Mouse (Mus musculus): ENCODE data around the gene Klhl29. TPM values are rescaled to one million over a fixed set of nuclear protein-coding genes. Genes with fewer than 3 reads are reported as not detected.

Gene Klhl29
- polyA plus RNA-seq, 1 experiment from 2014 or later, result 0.50 TPM

DNA sequence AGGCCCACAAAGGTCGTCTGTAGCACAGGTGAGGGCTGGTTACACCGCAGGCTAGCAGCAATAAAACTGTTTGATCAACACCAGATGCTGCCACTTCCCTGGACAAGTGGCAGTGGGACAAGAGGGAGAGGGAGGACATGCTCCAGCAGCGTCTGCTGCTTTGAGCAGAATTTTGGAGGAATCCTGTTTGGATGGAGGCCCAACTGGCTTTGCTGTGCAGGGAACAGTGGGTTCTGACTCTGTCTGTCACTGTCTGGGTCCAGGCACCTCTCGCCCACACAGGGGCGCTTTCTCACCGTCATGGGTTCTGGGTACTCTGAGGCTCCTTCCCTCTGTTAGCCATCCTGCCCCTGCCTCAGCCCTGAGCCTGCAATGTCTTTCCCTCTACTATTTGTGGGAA, 209.3 kb downstream of the Klhl29 start:
- Histone ChIP-seq H3K4me2 (ENCODE audit: low read length) (no peak overlapping the region), H3K27me3 (ENCODE audit: control insufficient read depth, insufficient read depth, low read length) (no peaks in the 10 kb centered on the region), H3K27ac (replicated peaks in 1 of 2; ENCODE audit: control insufficient read depth in 1 of 2, insufficient read depth in 1 of 2, low read depth in 2 of 2, low read length in 2 of 2) (no peak overlapping the region), H3K4me1 (ENCODE audit: control insufficient read depth in 2 of 2, insufficient read depth in 2 of 2, low read length in 2 of 2) (peaks cover 7 to 12% of the 10 kb centered on the region in 2 experiments; a peak in 3 of 4 replicates), H3K4me3 (ENCODE audit: control insufficient read depth in 1 of 2, insufficient read depth in 1 of 2, low read depth in 1 of 2, low read length in 2 of 2) (no peak overlapping the region), H3K9me3 (ENCODE audit: control insufficient read depth, low read length) (no peaks in the 10 kb centered on the region), H3K36me3 (ENCODE audit: control insufficient read depth, insufficient read depth, low read length) (no peaks in the 10 kb centered on the region), H3K9ac (ENCODE audit: low read length) (peak overlapping the region; percentile 0; the same call in 1 of the 2 replicates)
- no peak for ATAC-seq (ENCODE audit: insufficient number of reproducible peaks, insufficient read depth, low FRiP score, low read depth)
- 52% methylated on average over 6 of the region's 6 CpGs for WGBS

GRCm38 (mm10) chr12:5165411-5165810, 210.1 kb downstream of the Klhl29 start:
- H3K9me3 ChIP-seq (ENCODE audit: control insufficient read depth, low read length), result no peaks in the 10 kb centered on the region
- ATAC-seq (ENCODE audit: insufficient number of reproducible peaks, insufficient read depth, low FRiP score, low read depth), result no peak
- H3K27ac ChIP-seq (replicated peaks in 1 of 2; ENCODE audit: control insufficient read depth in 1 of 2, insufficient read depth in 1 of 2, low read depth in 2 of 2, low read length in 2 of 2), result no peak overlapping the region
- H3K4me2 ChIP-seq (ENCODE audit: low read length), result no peak overlapping the region
- no peak overlapping the region for H3K4me3 ChIP-seq (ENCODE audit: control insufficient read depth in 1 of 2, insufficient read depth in 1 of 2, low read depth in 1 of 2, low read length in 2 of 2)
- 13% methylated on average over 9 of the region's 9 CpGs for WGBS
- H3K36me3 ChIP-seq (ENCODE audit: control insufficient read depth, insufficient read depth, low read length), result no peaks in the 10 kb centered on the region
- peaks cover 7 to 12% of the 10 kb centered on the region in 2 experiments; a peak in 3 of 4 replicates for H3K4me1 ChIP-seq (ENCODE audit: control insufficient read depth in 2 of 2, insufficient read depth in 2 of 2, low read length in 2 of 2)
- no peaks in the 10 kb centered on the region for H3K27me3 ChIP-seq (ENCODE audit: control insufficient read depth, insufficient read depth, low read length)
- no peak overlapping the region for H3K9ac ChIP-seq (ENCODE audit: low read length)

- Histone ChIP-seq H3K9me3 (ENCODE audit: control insufficient read depth, low read length) (no peaks in the 10 kb centered on the region), H3K9ac (ENCODE audit: low read length) (no peak overlapping the region), H3K4me2 (ENCODE audit: low read length) (no peak overlapping the region), H3K4me1 (ENCODE audit: control insufficient read depth in 2 of 2, insufficient read depth in 2 of 2, low read length in 2 of 2) (peaks cover 7 to 12% of the 10 kb centered on the region in 2 experiments; a peak in 3 of 4 replicates), H3K36me3 (ENCODE audit: control insufficient read depth, insufficient read depth, low read length) (no peaks in the 10 kb centered on the region), H3K4me3 (ENCODE audit: control insufficient read depth in 1 of 2, insufficient read depth in 1 of 2, low read depth in 1 of 2, low read length in 2 of 2) (no peak overlapping the region), H3K27me3 (ENCODE audit: control insufficient read depth, insufficient read depth, low read length) (no peaks in the 10 kb centered on the region), H3K27ac (replicated peaks in 1 of 2; ENCODE audit: control insufficient read depth in 1 of 2, insufficient read depth in 1 of 2, low read depth in 2 of 2, low read length in 2 of 2) (no peak overlapping the region)
- no peak for ATAC-seq (ENCODE audit: insufficient number of reproducible peaks, insufficient read depth, low FRiP score, low read depth)
- 83% methylated on average over 6 of the region's 6 CpGs for WGBS
These were observed 212.8 kb downstream of the Klhl29 start for GRCm38 (mm10) chr12:5162672-5163071.

GRCm38 (mm10) chr12:5161631-5162030, 213.9 kb downstream of the Klhl29 start:
- no peak overlapping the region for H3K27ac ChIP-seq (replicated peaks in 1 of 2; ENCODE audit: control insufficient read depth in 1 of 2, insufficient read depth in 1 of 2, low read depth in 2 of 2, low read length in 2 of 2)
- no peak overlapping the region for H3K4me3 ChIP-seq (ENCODE audit: control insufficient read depth in 1 of 2, insufficient read depth in 1 of 2, low read depth in 1 of 2, low read length in 2 of 2)
- no peaks in the 10 kb centered on the region for H3K27me3 ChIP-seq (ENCODE audit: control insufficient read depth, insufficient read depth, low read length)
- H3K9ac ChIP-seq (ENCODE audit: low read length), result no peak overlapping the region
- H3K4me1 ChIP-seq (ENCODE audit: control insufficient read depth in 2 of 2, insufficient read depth in 2 of 2, low read length in 2 of 2), result peaks cover 7 to 12% of the 10 kb centered on the region in 2 experiments; a peak in 3 of 4 replicates
- ATAC-seq (ENCODE audit: insufficient number of reproducible peaks, insufficient read depth, low FRiP score, low read depth), result no peak
- H3K9me3 ChIP-seq (ENCODE audit: control insufficient read depth, low read length), result no peaks in the 10 kb centered on the region
- no peak overlapping the region for H3K4me2 ChIP-seq (ENCODE audit: low read length)
- WGBS, result 71% methylated on average over 4 of the region's 4 CpGs
- no peaks in the 10 kb centered on the region for H3K36me3 ChIP-seq (ENCODE audit: control insufficient read depth, insufficient read depth, low read length)

DNA sequence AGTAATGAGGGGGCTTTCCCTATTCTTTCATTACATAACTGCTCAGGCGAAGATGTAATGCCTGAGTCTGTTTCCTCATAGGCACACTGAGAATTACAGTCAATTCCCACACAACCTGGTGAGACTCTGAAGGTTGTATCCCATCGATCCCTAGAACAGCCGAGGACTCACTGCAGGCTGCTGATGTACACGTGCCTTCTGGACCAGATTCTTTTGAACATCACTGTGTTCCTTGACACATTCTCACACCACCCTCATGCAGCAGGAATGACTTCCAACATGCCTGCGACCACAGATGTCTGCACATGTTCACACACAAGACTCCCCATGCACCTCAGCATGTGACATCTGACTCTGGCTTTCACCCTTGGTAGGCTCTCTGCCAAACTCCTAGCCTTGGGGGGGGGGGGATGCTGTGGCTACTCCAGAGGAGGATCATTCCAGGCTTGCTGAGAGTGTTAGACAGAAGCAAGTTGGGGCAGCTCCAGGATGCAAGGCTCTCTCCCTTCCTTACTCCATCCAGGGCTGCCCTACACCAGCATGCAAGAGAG, 217.5 kb downstream of the Klhl29 start:
- Histone ChIP-seq H3K27ac (replicated peaks in 1 of 2; ENCODE audit: control insufficient read depth in 1 of 2, insufficient read depth in 1 of 2, low read depth in 2 of 2, low read length in 2 of 2) (no peak overlapping the region), H3K4me2 (ENCODE audit: low read length) (no peak overlapping the region), H3K36me3 (ENCODE audit: control insufficient read depth, insufficient read depth, low read length) (no peaks in the 10 kb centered on the region), H3K9ac (ENCODE audit: low read length) (no peak overlapping the region), H3K4me3 (ENCODE audit: control insufficient read depth in 1 of 2, insufficient read depth in 1 of 2, low read depth in 1 of 2, low read length in 2 of 2) (no peak overlapping the region), H3K4me1 (ENCODE audit: control insufficient read depth in 2 of 2, insufficient read depth in 2 of 2, low read length in 2 of 2) (no peaks in the 10 kb centered on the region), H3K27me3 (ENCODE audit: control insufficient read depth, insufficient read depth, low read length) (no peaks in the 10 kb centered on the region), H3K9me3 (ENCODE audit: control insufficient read depth, low read length) (no peaks in the 10 kb centered on the region)
- 73% methylated on average over 5 of the region's 5 CpGs for WGBS
- no peak for ATAC-seq (ENCODE audit: insufficient number of reproducible peaks, insufficient read depth, low FRiP score, low read depth)

- Histone ChIP-seq H3K36me3 (ENCODE audit: control insufficient read depth, insufficient read depth, low read length) (no peaks in the 10 kb centered on the region), H3K4me1 (ENCODE audit: control insufficient read depth in 2 of 2, insufficient read depth in 2 of 2, low read length in 2 of 2) (no peaks in the 10 kb centered on the region), H3K4me2 (ENCODE audit: low read length) (no peak overlapping the region), H3K9me3 (ENCODE audit: control insufficient read depth, low read length) (no peaks in the 10 kb centered on the region), H3K27ac (replicated peaks in 1 of 2; ENCODE audit: control insufficient read depth in 1 of 2, insufficient read depth in 1 of 2, low read depth in 2 of 2, low read length in 2 of 2) (no peak overlapping the region), H3K4me3 (ENCODE audit: control insufficient read depth in 1 of 2, insufficient read depth in 1 of 2, low read depth in 1 of 2, low read length in 2 of 2) (no peak overlapping the region), H3K27me3 (ENCODE audit: control insufficient read depth, insufficient read depth, low read length) (no peaks in the 10 kb centered on the region), H3K9ac (ENCODE audit: low read length) (no peak overlapping the region)
- WGBS, result 74% methylated on average over 6 of the region's 6 CpGs
- no peak for ATAC-seq (ENCODE audit: insufficient number of reproducible peaks, insufficient read depth, low FRiP score, low read depth)
These were observed 218.3 kb downstream of the Klhl29 start for GRCm38 (mm10) chr12:5157021-5157681.

GRCm38 (mm10) chr12:5155177-5155576, 220.3 kb downstream of the Klhl29 start:
- 56% methylated on average over 3 of the region's 3 CpGs for WGBS
- no peak for ATAC-seq (ENCODE audit: insufficient number of reproducible peaks, insufficient read depth, low FRiP score, low read depth)

GRCm38 (mm10) chr12:5151859-5152258, 223.6 kb downstream of the Klhl29 start:
- WGBS, result 27% methylated on average over 10 of the region's 10 CpGs
- Histone ChIP-seq H3K4me3 (ENCODE audit: control insufficient read depth in 1 of 2, insufficient read depth in 1 of 2, low read depth in 1 of 2, low read length in 2 of 2) (no peak overlapping the region), H3K4me1 (ENCODE audit: control insufficient read depth in 2 of 2, insufficient read depth in 2 of 2, low read length in 2 of 2) (no peaks in the 10 kb centered on the region), H3K27ac (replicated peaks in 1 of 2; ENCODE audit: control insufficient read depth in 1 of 2, insufficient read depth in 1 of 2, low read depth in 2 of 2, low read length in 2 of 2) (no peak overlapping the region), H3K27me3 (ENCODE audit: control insufficient read depth, insufficient read depth, low read length) (no peaks in the 10 kb centered on the region), H3K9ac (ENCODE audit: low read length) (no peak overlapping the region), H3K9me3 (ENCODE audit: control insufficient read depth, low read length) (no peaks in the 10 kb centered on the region), H3K36me3 (ENCODE audit: control insufficient read depth, insufficient read depth, low read length) (no peaks in the 10 kb centered on the region), H3K4me2 (ENCODE audit: low read length) (no peak overlapping the region)
- ATAC-seq (ENCODE audit: insufficient number of reproducible peaks, insufficient read depth, low FRiP score, low read depth), result no peak

More at GRCm38 (mm10) chr12:5155177-5155576, 220.3 kb downstream of the Klhl29 start:
- no peaks in the 10 kb centered on the region for H3K4me1 ChIP-seq (ENCODE audit: control insufficient read depth in 2 of 2, insufficient read depth in 2 of 2, low read length in 2 of 2)
- H3K4me3 ChIP-seq (ENCODE audit: control insufficient read depth in 1 of 2, insufficient read depth in 1 of 2, low read depth in 1 of 2, low read length in 2 of 2), result no peak overlapping the region
- no peaks in the 10 kb centered on the region for H3K27me3 ChIP-seq (ENCODE audit: control insufficient read depth, insufficient read depth, low read length)
- H3K36me3 ChIP-seq (ENCODE audit: control insufficient read depth, insufficient read depth, low read length), result no peaks in the 10 kb centered on the region
- H3K4me2 ChIP-seq (ENCODE audit: low read length), result no peak overlapping the region
- no peaks in the 10 kb centered on the region for H3K9me3 ChIP-seq (ENCODE audit: control insufficient read depth, low read length)
- H3K9ac ChIP-seq (ENCODE audit: low read length), result no peak overlapping the region
- no peak overlapping the region for H3K27ac ChIP-seq (replicated peaks in 1 of 2; ENCODE audit: control insufficient read depth in 1 of 2, insufficient read depth in 1 of 2, low read depth in 2 of 2, low read length in 2 of 2)
